Mouse (Mus musculus) megakaryocyte, embryonic 14.5 days (primary cell): Measurements from ENCODE around the gene Tbc1d2b. TPM values are rescaled to one million over a fixed set of nuclear protein-coding genes. Genes with fewer than 3 reads are reported as not detected.

Source experiments
- H3K27me3 ChIP-seq: replicated peaks from 2 replicates; pipeline ENCODE3; 2012; ENCODE audit warnings: inconsistent platforms
- H3K36me3 ChIP-seq: replicated peaks from 2 replicates; pipeline ENCODE3; 2012; ENCODE audit warnings: low read length, inconsistent platforms, mixed read lengths
- H3K4me1 ChIP-seq: 2 replicates; pipeline ENCODE4 v1.6.1; 2012; ENCODE audit warnings: inconsistent platforms
- H3K4me3 ChIP-seq: replicated peaks from 2 replicates; pipeline ENCODE3; 2012; ENCODE audit warnings: moderate library complexity, mild to moderate bottlenecking, inconsistent platforms
- H3K9me3 ChIP-seq: 2 replicates; pipeline ENCODE4 v1.6.1; 2012; ENCODE audit warnings: inconsistent platforms
- FLI1 ChIP-seq: IDR thresholded peaks from 2 replicates; pipeline ENCODE4 v1.6.1; 2012; ENCODE audit warnings: low read length, inconsistent platforms, mixed read lengths
- GATA1 ChIP-seq: IDR thresholded peaks from 3 replicates; pipeline ENCODE4 v1.6.1; 2012; ENCODE audit warnings: mixed read lengths, low read length, inconsistent platforms, borderline replicate concordance
- polyA plus RNA-seq: library from polyadenylated mRNA; stranded (reverse); fragments of >175 nt; gene quantifications from 2 replicates; pipeline ENCODE4 v1.2.3, GENCODE M21; 2012; ENCODE audit warnings: low replicate concordance; ENCODE audit not compliant: insufficient read depth

Gene Tbc1d2b
- polyA plus RNA-seq, result 0.63 and 4.0 TPM in 2 replicates

DNA sequence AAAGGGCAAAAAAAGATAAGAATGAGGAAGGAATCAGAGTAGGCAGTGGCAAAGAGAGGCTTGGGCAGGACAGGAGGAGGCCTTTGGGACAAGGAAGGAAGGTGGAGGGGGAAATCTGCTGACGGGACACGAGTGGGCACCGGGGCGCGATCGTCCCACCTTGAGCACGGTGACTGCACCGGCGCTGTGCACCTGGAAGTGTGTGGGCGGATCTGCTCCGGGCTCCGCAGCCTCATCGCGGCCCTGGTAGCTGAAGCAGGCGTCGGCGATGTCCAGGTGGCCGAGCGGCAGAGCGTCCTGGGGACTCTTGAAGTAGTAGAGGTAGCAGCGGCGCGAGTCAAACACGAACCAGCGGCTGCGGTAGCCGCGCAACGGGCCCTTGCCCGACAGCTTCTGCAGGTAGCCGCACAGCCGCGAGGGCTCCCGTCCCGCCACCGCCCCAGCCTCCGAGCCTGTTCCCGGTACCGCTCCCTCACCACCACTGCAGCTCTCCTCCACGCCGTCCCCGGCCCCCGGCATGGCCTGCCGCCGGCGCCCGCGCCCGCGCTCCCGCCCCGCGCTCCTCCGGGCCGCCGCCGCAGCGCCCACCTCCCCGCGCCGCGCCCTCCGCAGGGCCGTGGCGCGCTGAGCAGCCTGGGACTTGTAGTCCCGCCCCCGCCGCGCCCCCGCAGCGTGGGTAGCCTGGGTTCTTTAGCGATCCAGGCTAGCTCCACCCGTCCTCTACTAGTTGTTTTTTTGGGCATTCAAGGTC, at the start of gene Tbc1d2b:
Gene Tbc1d2b, minus strand, starts transcription at position 612 of the 751 bp plus-strand sequence.
- Histone ChIP-seq H3K9me3 (no peaks in the 10 kb centered on the region), H3K4me3 (peak within 1 kb of the TSS; percentile 98), H3K4me1 (peaks cover 69% of the 10 kb centered on the region), H3K27me3 (peaks cover 4% of the 10 kb centered on the region), H3K36me3 (peaks cover 13% of the 10 kb centered on the region)
- no peak for TF ChIP-seq FLI1

- H3K4me1 ChIP-seq, result 0 out of 2 replicates have a peak, but pooled peaks cover 3% of the 10 kb centered on the region
- TF ChIP-seq FLI1 (no peak), GATA1 (no peak)
These were observed 45.7 kb upstream of the Tbc1d2b start for GRCm38 (mm10) chr9:90316300-90316699.

DNA sequence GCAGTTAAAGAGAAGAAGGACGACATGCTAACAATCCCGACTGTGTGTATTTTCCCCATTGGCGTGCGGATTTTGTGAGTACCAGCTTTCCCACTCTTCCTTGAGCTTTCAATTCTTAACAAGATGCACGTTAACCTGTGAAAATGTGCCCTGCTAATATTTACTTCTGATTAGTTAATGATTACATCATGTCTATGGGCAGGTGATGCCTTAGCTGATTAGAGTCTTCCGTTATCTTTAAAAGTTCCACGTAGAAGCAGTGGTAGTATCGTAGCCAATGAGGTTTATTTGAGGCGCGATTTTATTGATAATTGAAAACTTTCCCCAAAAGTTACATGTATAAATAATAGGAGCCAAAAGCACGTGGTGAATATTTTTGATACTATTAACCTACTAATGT, 45.1 kb upstream of the Tbc1d2b start:
- Histone ChIP-seq H3K36me3 (no peaks in the 10 kb centered on the region), H3K4me3 (no peak overlapping the region), H3K9me3 (no peaks in the 10 kb centered on the region), H3K4me1 (0 out of 2 replicates have a peak, but pooled peaks cover 3% of the 10 kb centered on the region), H3K27me3 (no peaks in the 10 kb centered on the region)
- no peak for TF ChIP-seq FLI1
- no peak for TF ChIP-seq GATA1

More at GRCm38 (mm10) chr9:90316300-90316699, 45.7 kb upstream of the Tbc1d2b start:
- Histone ChIP-seq H3K9me3 (no peaks in the 10 kb centered on the region), H3K36me3 (no peaks in the 10 kb centered on the region), H3K27me3 (no peaks in the 10 kb centered on the region), H3K4me3 (no peak overlapping the region)

DNA sequence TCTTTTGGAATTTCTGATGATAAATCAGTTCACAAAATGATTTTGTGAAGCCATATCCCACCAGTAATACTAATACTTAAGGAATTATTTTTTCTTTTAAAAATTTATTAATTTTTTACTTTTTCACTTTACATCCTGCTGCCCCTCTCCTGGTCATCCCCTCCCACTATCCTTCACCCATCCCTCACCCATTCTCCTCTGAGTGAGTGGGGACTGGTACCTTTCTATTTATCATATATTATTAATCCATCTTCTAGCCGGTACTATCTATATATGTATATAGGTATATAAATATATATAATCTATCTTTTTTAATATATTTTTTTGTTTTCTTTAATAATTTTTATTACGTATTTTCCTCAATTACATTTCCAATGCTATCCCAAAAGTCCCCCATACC, 33.6 kb upstream of the Tbc1d2b start:
- H3K9me3 ChIP-seq, result no peaks in the 10 kb centered on the region
- TF ChIP-seq FLI1 (no peak), GATA1 (no peak)
- H3K27me3 ChIP-seq, result no peaks in the 10 kb centered on the region
- no peaks in the 10 kb centered on the region for H3K36me3 ChIP-seq
- peaks cover 6% of the 10 kb centered on the region; the same call in 1 of the 2 replicates for H3K4me1 ChIP-seq
- H3K4me3 ChIP-seq, result no peak overlapping the region

GRCm38 (mm10) chr9:90303101-90303835, 32.7 kb upstream of the Tbc1d2b start:
- no peaks in the 10 kb centered on the region for H3K9me3 ChIP-seq
- no peaks in the 10 kb centered on the region for H3K36me3 ChIP-seq
- no peaks in the 10 kb centered on the region for H3K27me3 ChIP-seq
- peaks cover 6% of the 10 kb centered on the region; the same call in 1 of the 2 replicates for H3K4me1 ChIP-seq
- TF ChIP-seq GATA1, result no peak
- no peak for TF ChIP-seq FLI1
- H3K4me3 ChIP-seq, result no peak overlapping the region

DNA sequence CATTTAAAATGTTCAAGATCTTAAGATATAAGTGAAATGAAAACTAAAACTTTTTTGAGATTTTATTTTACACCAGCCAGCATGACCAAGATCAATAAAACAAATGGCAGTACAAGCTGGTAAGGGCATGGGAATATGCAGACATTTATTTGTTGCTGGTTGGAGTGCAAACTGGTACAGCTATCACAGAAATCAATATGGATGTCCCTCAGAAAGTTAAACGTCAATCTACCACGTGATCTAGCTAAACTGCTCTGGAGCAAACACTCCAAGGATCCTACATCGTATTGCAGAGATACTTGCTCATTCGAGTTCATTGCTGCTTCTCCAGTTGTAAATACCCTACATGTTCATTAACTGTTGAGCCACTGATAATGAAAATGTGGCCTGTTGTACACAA, 32.1 kb upstream of the Tbc1d2b start:
- Histone ChIP-seq H3K27me3 (no peaks in the 10 kb centered on the region), H3K9me3 (no peaks in the 10 kb centered on the region), H3K36me3 (no peaks in the 10 kb centered on the region), H3K4me3 (no peak overlapping the region), H3K4me1 (peaks cover 6% of the 10 kb centered on the region; the same call in 1 of the 2 replicates)
- TF ChIP-seq FLI1 (no peak), GATA1 (no peak)

DNA sequence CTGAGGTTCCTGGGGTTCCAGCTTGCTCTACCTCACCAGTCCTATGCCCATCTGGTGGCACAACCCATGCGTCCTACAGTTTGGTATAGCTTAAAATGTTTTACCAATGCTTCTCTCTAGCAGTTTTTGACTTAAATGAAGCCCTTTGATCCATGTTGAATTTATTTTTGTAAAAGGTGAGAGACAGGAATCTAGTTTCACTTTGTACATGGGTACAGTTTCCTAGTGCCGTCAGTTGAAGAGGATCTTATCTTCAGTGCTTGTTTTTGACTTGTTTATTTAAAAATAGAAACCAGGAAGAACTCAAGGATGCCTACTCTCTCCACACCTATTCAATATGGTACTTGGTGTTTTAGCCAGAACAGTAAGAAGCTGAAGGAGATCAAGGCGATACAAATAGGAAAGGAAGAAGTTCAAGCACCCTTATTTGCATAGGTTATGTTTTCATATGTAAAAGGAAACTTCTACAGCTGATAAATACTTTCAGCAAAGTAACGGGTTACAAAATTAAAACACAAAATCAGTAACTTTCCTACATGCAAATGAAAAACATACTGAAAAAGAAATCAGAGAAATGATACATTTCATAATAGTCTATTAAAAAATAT, 30.6 kb upstream of the Tbc1d2b start:
- Histone ChIP-seq H3K4me1 (peaks cover 6% of the 10 kb centered on the region; the same call in 1 of the 2 replicates), H3K36me3 (no peaks in the 10 kb centered on the region), H3K9me3 (no peaks in the 10 kb centered on the region), H3K27me3 (no peaks in the 10 kb centered on the region), H3K4me3 (no peak overlapping the region)
- TF ChIP-seq FLI1 (no peak), GATA1 (no peak)

- TF ChIP-seq GATA1, result no peak
- no peak for TF ChIP-seq FLI1
- no peaks in the 10 kb centered on the region for H3K36me3 ChIP-seq
These were observed 27.0 kb upstream of the Tbc1d2b start for GRCm38 (mm10) chr9:90297637-90298036.

DNA sequence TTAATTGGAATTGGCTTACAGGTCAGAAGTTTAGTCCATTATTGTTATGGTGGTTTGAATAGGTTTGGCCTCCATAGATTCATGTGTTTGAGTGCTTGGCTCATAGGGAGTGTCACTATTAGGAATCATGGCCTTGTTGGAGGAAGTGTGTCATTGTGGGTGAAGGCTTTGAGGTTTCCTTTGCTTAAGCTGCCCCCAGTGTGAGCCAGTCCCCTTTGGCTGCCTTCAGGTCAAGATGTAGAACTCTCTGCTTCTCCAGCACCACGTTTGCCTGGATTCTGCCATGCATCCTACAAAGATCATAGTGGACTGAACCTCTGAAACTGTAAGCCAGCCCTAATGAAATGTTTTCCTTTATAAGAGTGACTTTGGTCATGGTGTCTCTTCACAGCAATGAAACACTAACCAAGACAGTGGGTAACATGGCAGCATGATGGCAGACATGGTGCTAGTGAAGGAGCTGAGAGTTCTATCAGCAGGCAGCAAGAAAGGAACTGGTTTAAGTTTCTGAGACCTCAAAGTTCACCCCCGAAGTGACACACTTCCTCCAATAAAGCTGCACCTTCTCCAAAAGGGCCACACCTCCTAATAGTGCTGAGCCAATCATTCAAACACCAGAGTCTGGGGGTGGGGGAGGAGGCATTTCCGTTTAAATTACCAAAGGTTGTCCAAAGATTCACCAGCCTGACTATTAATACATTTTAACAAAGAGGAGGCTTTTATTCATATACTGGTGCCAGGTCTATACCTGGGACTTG, 23.2 kb upstream of the Tbc1d2b start:
- H3K27me3 ChIP-seq, result no peaks in the 10 kb centered on the region
- TF ChIP-seq GATA1, result no peak
- TF ChIP-seq FLI1, result no peak
- H3K36me3 ChIP-seq, result no peaks in the 10 kb centered on the region

More at GRCm38 (mm10) chr9:90297637-90298036, 27.0 kb upstream of the Tbc1d2b start:
- H3K9me3 ChIP-seq, result no peaks in the 10 kb centered on the region
- no peak overlapping the region for H3K4me3 ChIP-seq
- H3K27me3 ChIP-seq, result no peaks in the 10 kb centered on the region
- H3K4me1 ChIP-seq, result peaks cover 17% of the 10 kb centered on the region

More for the DNA sequence above, 23.2 kb upstream of the Tbc1d2b start:
- Histone ChIP-seq H3K4me1 (peaks cover 14% of the 10 kb centered on the region), H3K9me3 (no peaks in the 10 kb centered on the region), H3K4me3 (no peak overlapping the region)
